Mouse (Mus musculus) hindbrain, embryonic 15.5 days (tissue): ENCODE data around the gene Trp53i11. TPM values are rescaled to one million over a fixed set of nuclear protein-coding genes. Genes with fewer than 3 reads are reported as not detected.

Experiments used
- ATAC-seq: fragments of 200-750 bp; cut with Nextera tagmentation; 2 replicates; pipeline ENCODE4 v1.8.0; 2017; ENCODE audit warnings: low read depth, moderate number of reproducible peaks, moderate TSS enrichment; ENCODE audit not compliant: low FRiP score
- H3K27ac ChIP-seq: fragments of 300-500 bp; sonication (generic); replicated peaks from 2 replicates; pipeline ENCODE4 v1.5.1; 2015; ENCODE audit warnings: mild to moderate bottlenecking, inconsistent platforms
- H3K27me3 ChIP-seq: fragments of 300-500 bp; sonication (generic); 2 replicates; pipeline ENCODE4 v1.6.1; 2015; ENCODE audit warnings: control low read depth, inconsistent platforms
- H3K36me3 ChIP-seq: fragments of 300-500 bp; sonication (generic); 2 replicates; pipeline ENCODE4 v1.6.1; 2015; ENCODE audit warnings: control low read depth, inconsistent platforms
- H3K4me1 ChIP-seq: fragments of 300-500 bp; sonication (generic); replicated peaks from 2 replicates; pipeline ENCODE4 v1.6.1; 2015; ENCODE audit warnings: control low read depth, inconsistent platforms
- H3K4me2 ChIP-seq: fragments of 300-500 bp; sonication (generic); 2 replicates; pipeline ENCODE4 v1.6.1; 2015; ENCODE audit warnings: moderate library complexity, mild to moderate bottlenecking, inconsistent platforms
- H3K4me3 ChIP-seq: fragments of 300-500 bp; sonication (generic); 2 replicates; pipeline ENCODE4 v1.5.1; 2015; ENCODE audit warnings: mild to moderate bottlenecking, inconsistent platforms
- H3K9ac ChIP-seq: fragments of 300-500 bp; sonication (generic); 2 replicates; pipeline ENCODE4 v1.6.1; 2015; ENCODE audit warnings: inconsistent platforms
- H3K9me3 ChIP-seq: fragments of 300-500 bp; sonication (generic); 2 replicates; pipeline ENCODE4 v1.6.1; 2016; ENCODE audit warnings: control low read depth, inconsistent platforms
- WGBS: fragments of 180-500 bp; shearing (Covaris S2); methylation state at CpG from one replicate; pipeline ENCODE4 v1.1.7; 2015; 5-methylcytosine and 5-hydroxymethylcytosine counted together
- polyA plus RNA-seq: library from polyadenylated mRNA; unstranded; fragments of >200 nt; fragmentation: Nextera tagmentation; extraction: Ambion mirVana; gene quantifications from 2 replicates; pipeline ENCODE4 v1.2.1, GENCODE M21; 2015

The Trp53i11 gene
- polyA plus RNA-seq, 1 experiment from 2014 or later, result 123 TPM

GRCm38 (mm10) chr2:93160467-93161035 is 26.8 kb upstream of the Trp53i11 start:
- H3K9me3 ChIP-seq, result no peaks in the 10 kb centered on the region
- WGBS, result 59% methylated on average over 4 of the region's 4 CpGs
- H3K9ac ChIP-seq, result no peak overlapping the region
- H3K4me3 ChIP-seq, result no peak overlapping the region
- H3K4me2 ChIP-seq, result no peak overlapping the region
- no peaks in the 10 kb centered on the region for H3K27me3 ChIP-seq
- no peak overlapping the region; the same call in 1 of the 2 replicates for H3K27ac ChIP-seq
- no peaks in the 10 kb centered on the region for H3K36me3 ChIP-seq
- peak; percentile 31; the same call in 1 of the 2 replicates for ATAC-seq
- H3K4me1 ChIP-seq, result peaks cover 14% of the 10 kb centered on the region; the same call in 1 of the 2 replicates

- 83% methylated on average over 7 of the region's 7 CpGs for WGBS
- H3K9ac ChIP-seq, result no peak overlapping the region
- no peak for ATAC-seq
These were observed 25.3 kb upstream of the Trp53i11 start for GRCm38 (mm10) chr2:93161914-93162664.

GRCm38 (mm10) chr2:93162791-93163190 is 24.6 kb upstream of the Trp53i11 start:
- WGBS, result 74% methylated on average over 4 of the region's 4 CpGs
- no peak overlapping the region for H3K27ac ChIP-seq
- H3K9ac ChIP-seq, result no peak overlapping the region

More at GRCm38 (mm10) chr2:93161914-93162664, 25.3 kb upstream of the Trp53i11 start:
- peaks cover 25% of the 10 kb centered on the region; the same call in 1 of the 2 replicates for H3K4me1 ChIP-seq
- no peaks in the 10 kb centered on the region for H3K36me3 ChIP-seq
- no peak overlapping the region for H3K27ac ChIP-seq
- no peak overlapping the region for H3K4me3 ChIP-seq
- no peaks in the 10 kb centered on the region for H3K27me3 ChIP-seq
- no peak overlapping the region for H3K4me2 ChIP-seq
- no peaks in the 10 kb centered on the region for H3K9me3 ChIP-seq

GRCm38 (mm10) chr2:93163317-93163716 is 24.0 kb upstream of the Trp53i11 start:
- Histone ChIP-seq H3K4me3 (no peak overlapping the region), H3K4me2 (no peak overlapping the region), H3K27me3 (no peaks in the 10 kb centered on the region), H3K9ac (no peak overlapping the region), H3K27ac (no peak overlapping the region), H3K4me1 (peaks cover 26% of the 10 kb centered on the region; the same call in 1 of the 2 replicates), H3K36me3 (no peaks in the 10 kb centered on the region), H3K9me3 (no peaks in the 10 kb centered on the region)
- 27% methylated on average over 2 of the region's 2 CpGs for WGBS
- ATAC-seq, result no peak

More at GRCm38 (mm10) chr2:93162791-93163190, 24.6 kb upstream of the Trp53i11 start:
- no peaks in the 10 kb centered on the region for H3K9me3 ChIP-seq
- H3K4me2 ChIP-seq, result no peak overlapping the region
- H3K4me3 ChIP-seq, result no peak overlapping the region
- no peaks in the 10 kb centered on the region for H3K27me3 ChIP-seq
- ATAC-seq, result no peak
- no peaks in the 10 kb centered on the region for H3K36me3 ChIP-seq
- peaks cover 26% of the 10 kb centered on the region; the same call in 1 of the 2 replicates for H3K4me1 ChIP-seq

GRCm38 (mm10) chr2:93163750-93164335 is 23.5 kb upstream of the Trp53i11 start:
- 84% methylated on average over 6 of the region's 6 CpGs for WGBS

GRCm38 (mm10) chr2:93166295-93166694 is 21.1 kb upstream of the Trp53i11 start:
- Histone ChIP-seq H3K4me1 (peaks cover 27% of the 10 kb centered on the region), H3K9ac (no peak overlapping the region), H3K36me3 (no peaks in the 10 kb centered on the region), H3K4me3 (no peak overlapping the region), H3K27me3 (no peaks in the 10 kb centered on the region), H3K9me3 (no peaks in the 10 kb centered on the region), H3K27ac (no peak overlapping the region), H3K4me2 (no peak overlapping the region)
- 44% methylated on average over 6 of the region's 6 CpGs for WGBS
- peak; percentile 52; the same call in 1 of the 2 replicates for ATAC-seq

More at GRCm38 (mm10) chr2:93163750-93164335, 23.5 kb upstream of the Trp53i11 start:
- Histone ChIP-seq H3K9me3 (no peaks in the 10 kb centered on the region), H3K9ac (no peak overlapping the region), H3K4me2 (no peak overlapping the region), H3K4me3 (no peak overlapping the region), H3K27ac (no peak overlapping the region), H3K4me1 (peaks cover 26% of the 10 kb centered on the region; the same call in 1 of the 2 replicates), H3K27me3 (no peaks in the 10 kb centered on the region), H3K36me3 (no peaks in the 10 kb centered on the region)
- ATAC-seq, result no peak

- Histone ChIP-seq H3K4me3 (no peak overlapping the region), H3K4me2 (no peak overlapping the region), H3K4me1 (peaks cover 29% of the 10 kb centered on the region), H3K27me3 (no peaks in the 10 kb centered on the region), H3K36me3 (no peaks in the 10 kb centered on the region), H3K9ac (no peak overlapping the region), H3K9me3 (no peaks in the 10 kb centered on the region), H3K27ac (no peak overlapping the region)
- WGBS, result 81% methylated on average over 14 of the region's 14 CpGs
- ATAC-seq, result no peak
These were observed 20.5 kb upstream of the Trp53i11 start for GRCm38 (mm10) chr2:93166734-93167406.

- Histone ChIP-seq H3K36me3 (no peaks in the 10 kb centered on the region), H3K4me2 (no peak overlapping the region), H3K4me1 (peaks cover 43% of the 10 kb centered on the region), H3K27ac (no peak overlapping the region), H3K27me3 (no peaks in the 10 kb centered on the region), H3K9me3 (no peaks in the 10 kb centered on the region), H3K4me3 (no peak overlapping the region), H3K9ac (no peak overlapping the region)
- no peak for ATAC-seq
- WGBS, result 63% methylated on average over 19 of the region's 19 CpGs
These were observed 17.0 kb upstream of the Trp53i11 start for GRCm38 (mm10) chr2:93170156-93170844.

GRCm38 (mm10) chr2:93170845-93171200 is 16.5 kb upstream of the Trp53i11 start:
- no peaks in the 10 kb centered on the region for H3K27me3 ChIP-seq
- H3K4me3 ChIP-seq, result no peak overlapping the region
- WGBS, result 42% methylated on average over 5 of the region's 5 CpGs
- H3K9me3 ChIP-seq, result no peaks in the 10 kb centered on the region
- no peaks in the 10 kb centered on the region for H3K36me3 ChIP-seq
- H3K27ac ChIP-seq, result 0 out of 2 replicates have a peak overlapping the region, but pooled peaks have one; percentile 29
- H3K4me2 ChIP-seq, result no peak overlapping the region
- peaks cover 48% of the 10 kb centered on the region for H3K4me1 ChIP-seq
- H3K9ac ChIP-seq, result no peak overlapping the region
- no peak for ATAC-seq

- H3K4me3 ChIP-seq, result no peak overlapping the region
- H3K27ac ChIP-seq, result no peak overlapping the region
- no peak overlapping the region for H3K4me2 ChIP-seq
- no peaks in the 10 kb centered on the region for H3K9me3 ChIP-seq
- no peak overlapping the region for H3K9ac ChIP-seq
- H3K36me3 ChIP-seq, result no peaks in the 10 kb centered on the region
- no peaks in the 10 kb centered on the region for H3K27me3 ChIP-seq
- 69% methylated on average over 6 of the region's 6 CpGs for WGBS
- no peak for ATAC-seq
- peaks cover 50% of the 10 kb centered on the region for H3K4me1 ChIP-seq
These were observed 15.4 kb upstream of the Trp53i11 start for GRCm38 (mm10) chr2:93171929-93172328.

- H3K4me3 ChIP-seq, result no peak overlapping the region
- no peak overlapping the region for H3K27ac ChIP-seq
- H3K4me2 ChIP-seq, result no peak overlapping the region
- H3K4me1 ChIP-seq, result peaks cover 53% of the 10 kb centered on the region
- H3K9ac ChIP-seq, result no peak overlapping the region
- no peak for ATAC-seq
- WGBS, result 46% methylated on average over 5 of the region's 5 CpGs
- no peaks in the 10 kb centered on the region for H3K27me3 ChIP-seq
- H3K36me3 ChIP-seq, result no peaks in the 10 kb centered on the region
- no peaks in the 10 kb centered on the region for H3K9me3 ChIP-seq
These were observed 14.9 kb upstream of the Trp53i11 start for GRCm38 (mm10) chr2:93172460-93172859.
